Mouse (Mus musculus) kidney, embryonic 15.5 days (tissue): ENCODE results near the gene Naa16. TPM values are rescaled to one million over a fixed set of nuclear protein-coding genes. Genes with fewer than 3 reads are reported as not detected.

Source experiments
- ATAC-seq: fragments of 200-750 bp; cut with Nextera tagmentation; replicated peaks from 2 replicates; pipeline ENCODE4 v1.8.0; 2017; ENCODE audit warnings: moderate TSS enrichment; ENCODE audit not compliant: low FRiP score
- H3K27ac ChIP-seq: fragments of 300-500 bp; sonication (generic); 2 replicates; pipeline ENCODE4 v1.5.1; 2015; ENCODE audit warnings: mild to moderate bottlenecking, inconsistent platforms
- H3K27me3 ChIP-seq: fragments of 300-500 bp; sonication (generic); 2 replicates; pipeline ENCODE4 v1.6.1; 2015; ENCODE audit warnings: inconsistent platforms
- H3K36me3 ChIP-seq: fragments of 300-500 bp; sonication (generic); 2 replicates; pipeline ENCODE4 v1.6.1; 2015; ENCODE audit warnings: inconsistent platforms
- H3K4me1 ChIP-seq: fragments of 300-500 bp; sonication (generic); 2 replicates; pipeline ENCODE4 v1.6.1; 2015; ENCODE audit warnings: inconsistent platforms
- H3K4me2 ChIP-seq: fragments of 300-500 bp; sonication (generic); 2 replicates; pipeline ENCODE4 v1.6.1; 2015; ENCODE audit warnings: moderate library complexity, mild to moderate bottlenecking, inconsistent platforms
- H3K4me3 ChIP-seq: fragments of 300-500 bp; sonication (generic); replicated peaks from 2 replicates; pipeline ENCODE4 v1.5.1; 2015; ENCODE audit warnings: mild to moderate bottlenecking, inconsistent platforms
- H3K9ac ChIP-seq: fragments of 300-500 bp; sonication (generic); 2 replicates; pipeline ENCODE4 v1.6.1; 2015; ENCODE audit warnings: mild to moderate bottlenecking, inconsistent platforms
- H3K9me3 ChIP-seq: fragments of 300-500 bp; sonication (generic); replicated peaks from 2 replicates; pipeline ENCODE4 v1.6.1; 2016; ENCODE audit warnings: inconsistent platforms
- WGBS: fragments of 180-500 bp; shearing (Covaris S2); methylation state at CpG from one replicate; pipeline ENCODE4 v1.1.7; 2015; ENCODE audit warnings: mixed read lengths; 5-methylcytosine and 5-hydroxymethylcytosine counted together
- polyA plus RNA-seq: library from polyadenylated mRNA; unstranded; fragments of >200 nt; fragmentation: Nextera tagmentation; extraction: Ambion mirVana; gene quantifications from 2 replicates; pipeline ENCODE4 v1.2.1, GENCODE M21; 2015

Gene Naa16
- polyA plus RNA-seq, 1 experiment from 2014 or later, result 46.8 TPM

DNA sequence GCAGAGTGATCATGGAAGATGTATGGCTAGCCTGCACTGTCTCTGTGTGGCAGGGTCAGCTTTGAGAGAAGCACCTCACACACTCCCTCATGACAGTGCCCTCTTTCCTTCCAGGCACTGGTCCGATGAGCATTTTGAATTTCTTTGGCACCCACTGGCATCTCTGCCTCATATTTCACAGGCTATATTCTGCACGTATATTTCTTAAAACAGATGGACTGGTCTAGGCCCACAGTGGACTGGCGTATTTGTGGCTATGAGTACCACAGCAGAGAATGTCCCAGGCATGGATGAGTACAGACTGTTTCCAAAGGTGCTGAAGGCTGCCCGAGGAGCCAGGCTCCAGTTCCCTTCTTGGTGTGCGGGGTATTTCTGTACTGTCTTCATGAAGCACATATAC lies 68.7 kb downstream of the Naa16 start:
- WGBS, result 88% methylated on average over 5 of the region's 5 CpGs
- H3K4me2 ChIP-seq, result no peak overlapping the region
- ATAC-seq, result no peak

GRCm38 (mm10) chr14:79321152-79321551 lies 69.4 kb downstream of the Naa16 start:
- Histone ChIP-seq H3K9ac (no peak overlapping the region), H3K36me3 (no peaks in the 10 kb centered on the region), H3K4me1 (0 out of 2 replicates have a peak, but pooled peaks cover 2% of the 10 kb centered on the region), H3K4me3 (no peak overlapping the region), H3K27ac (no peak overlapping the region), H3K4me2 (no peak overlapping the region), H3K9me3 (no peaks in the 10 kb centered on the region), H3K27me3 (no peaks in the 10 kb centered on the region)
- WGBS, result 23% methylated on average over 8 of the region's 8 CpGs
- peak; percentile 79; the same call in 1 of the 2 replicates for ATAC-seq

More for the DNA sequence above, 68.7 kb downstream of the Naa16 start:
- Histone ChIP-seq H3K9ac (no peak overlapping the region), H3K36me3 (no peaks in the 10 kb centered on the region), H3K9me3 (no peaks in the 10 kb centered on the region), H3K27me3 (no peaks in the 10 kb centered on the region), H3K4me3 (no peak overlapping the region), H3K27ac (no peak overlapping the region), H3K4me1 (0 out of 2 replicates have a peak, but pooled peaks cover 2% of the 10 kb centered on the region)

- 76% methylated on average over 2 of the region's 2 CpGs for WGBS
- no peak overlapping the region for H3K27ac ChIP-seq
- H3K27me3 ChIP-seq, result no peaks in the 10 kb centered on the region
- no peaks in the 10 kb centered on the region for H3K36me3 ChIP-seq
- no peaks in the 10 kb centered on the region for H3K9me3 ChIP-seq
- no peak overlapping the region for H3K9ac ChIP-seq
- H3K4me1 ChIP-seq, result 0 out of 2 replicates have a peak, but pooled peaks cover 2% of the 10 kb centered on the region
- H3K4me2 ChIP-seq, result no peak overlapping the region
- no peak for ATAC-seq
- no peak overlapping the region for H3K4me3 ChIP-seq
These were observed 73.0 kb downstream of the Naa16 start for GRCm38 (mm10) chr14:79317602-79318001.

DNA sequence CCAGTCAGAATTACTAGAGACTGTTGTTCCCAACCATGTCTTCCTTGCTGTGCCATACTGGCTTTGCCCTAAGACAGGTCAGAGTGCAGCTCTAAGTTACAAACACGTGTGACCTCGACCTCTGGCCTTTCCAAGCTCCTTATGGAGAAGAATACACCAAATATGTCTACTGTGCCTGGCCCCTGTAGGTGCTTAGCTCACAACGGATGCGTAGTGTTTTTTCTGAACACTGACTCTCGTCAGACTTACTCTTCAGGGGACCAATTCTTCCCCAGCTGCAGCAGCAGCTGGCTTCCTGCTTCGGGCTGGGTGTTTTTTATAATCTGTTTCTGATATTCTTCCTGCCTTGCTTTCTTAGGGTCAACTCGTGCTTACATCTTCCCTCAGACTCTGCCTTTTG lies 74.7 kb downstream of the Naa16 start:
- H3K27ac ChIP-seq, result no peak overlapping the region
- H3K4me2 ChIP-seq, result no peak overlapping the region
- H3K9me3 ChIP-seq, result no peaks in the 10 kb centered on the region
- no peak for ATAC-seq
- H3K27me3 ChIP-seq, result no peaks in the 10 kb centered on the region
- 63% methylated on average over 7 of the region's 7 CpGs for WGBS
- H3K36me3 ChIP-seq, result no peaks in the 10 kb centered on the region
- H3K4me1 ChIP-seq, result 0 out of 2 replicates have a peak, but pooled peaks cover 2% of the 10 kb centered on the region
- no peak overlapping the region for H3K4me3 ChIP-seq
- H3K9ac ChIP-seq, result no peak overlapping the region

DNA sequence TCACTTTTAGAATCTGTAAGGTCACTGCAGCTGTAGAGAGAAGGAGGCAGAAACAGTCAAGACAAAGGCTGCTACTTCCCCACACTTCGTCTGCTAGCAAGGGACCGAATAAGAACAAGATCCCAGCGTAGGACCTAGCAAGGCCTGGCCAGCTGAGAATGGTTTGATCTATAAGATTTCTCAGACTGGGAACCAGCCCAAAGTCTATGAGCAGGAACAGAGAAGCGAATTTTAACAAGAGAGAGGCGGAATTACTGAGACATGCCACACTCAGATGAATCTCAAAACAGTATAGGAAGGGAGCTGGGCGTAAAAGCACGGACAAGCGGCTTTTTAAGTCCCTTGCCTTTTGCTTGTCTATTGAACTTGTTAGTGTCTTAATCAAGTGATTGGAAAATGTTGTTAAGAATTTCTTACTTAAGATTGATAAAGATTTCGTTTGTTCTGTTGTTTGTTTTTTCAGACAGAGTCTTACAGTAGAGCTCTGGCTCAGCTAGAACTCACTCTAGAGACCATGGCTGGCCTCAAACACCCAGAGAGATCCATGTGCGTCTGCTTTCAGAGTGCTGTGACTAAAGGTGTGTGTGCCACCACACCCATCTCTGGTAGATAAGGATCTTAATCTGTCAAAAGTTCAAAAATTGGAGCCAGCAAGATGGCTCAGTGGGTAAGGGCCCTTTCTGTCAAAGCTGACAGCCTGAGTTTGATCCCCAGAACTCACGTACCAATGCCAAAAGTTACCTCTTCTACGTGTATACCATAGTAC lies 76.2 kb downstream of the Naa16 start:
- Histone ChIP-seq H3K9me3 (no peaks in the 10 kb centered on the region), H3K27me3 (no peaks in the 10 kb centered on the region), H3K9ac (no peak overlapping the region), H3K4me3 (no peak overlapping the region), H3K4me2 (no peak overlapping the region), H3K27ac (no peak overlapping the region), H3K36me3 (no peaks in the 10 kb centered on the region), H3K4me1 (0 out of 2 replicates have a peak, but pooled peaks cover 1% of the 10 kb centered on the region)
- no peak for ATAC-seq
- 88% methylated on average over 12 of the region's 12 CpGs for WGBS

GRCm38 (mm10) chr14:79313439-79314175 lies 77.0 kb downstream of the Naa16 start:
- Histone ChIP-seq H3K27me3 (no peaks in the 10 kb centered on the region), H3K4me1 (no peaks in the 10 kb centered on the region), H3K4me2 (no peak overlapping the region), H3K4me3 (no peak overlapping the region), H3K9ac (no peak overlapping the region), H3K36me3 (no peaks in the 10 kb centered on the region), H3K9me3 (no peaks in the 10 kb centered on the region), H3K27ac (no peak overlapping the region)
- WGBS, result 76% methylated on average over 8 of the region's 8 CpGs
- ATAC-seq, result no peak

DNA sequence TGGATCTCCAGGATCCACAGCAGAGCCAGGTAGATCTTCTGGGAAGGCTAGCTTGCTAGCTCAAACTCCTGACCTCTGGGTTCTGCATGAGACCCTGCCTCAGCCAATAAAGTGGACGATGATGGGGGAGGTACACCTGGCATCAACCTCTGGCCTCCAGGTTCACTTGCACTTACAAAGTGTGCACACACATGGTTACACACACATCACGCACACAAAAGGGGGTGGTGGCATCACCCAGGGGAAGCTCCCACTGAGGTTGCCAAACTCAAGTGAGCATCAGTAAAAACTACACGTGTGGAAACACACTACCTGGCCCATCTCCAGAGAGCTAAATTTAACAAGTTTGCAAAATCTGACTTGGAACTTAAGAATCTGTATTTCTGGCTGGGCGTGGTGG lies 77.9 kb downstream of the Naa16 start:
- H3K9me3 ChIP-seq, result no peaks in the 10 kb centered on the region
- no peak for ATAC-seq

GRCm38 (mm10) chr14:79311918-79312454 lies 78.6 kb downstream of the Naa16 start:
- Histone ChIP-seq H3K4me2 (no peak overlapping the region), H3K9me3 (no peaks in the 10 kb centered on the region), H3K4me3 (no peak overlapping the region), H3K9ac (no peak overlapping the region), H3K27ac (no peak overlapping the region), H3K27me3 (no peaks in the 10 kb centered on the region), H3K36me3 (no peaks in the 10 kb centered on the region), H3K4me1 (no peaks in the 10 kb centered on the region)
- ATAC-seq, result no peak
- WGBS, result 33% methylated on average over 3 of the region's 4 CpGs

More for the DNA sequence above, 77.9 kb downstream of the Naa16 start:
- Histone ChIP-seq H3K4me2 (no peak overlapping the region), H3K27me3 (no peaks in the 10 kb centered on the region), H3K36me3 (no peaks in the 10 kb centered on the region), H3K4me3 (no peak overlapping the region), H3K9ac (no peak overlapping the region), H3K27ac (no peak overlapping the region), H3K4me1 (no peaks in the 10 kb centered on the region)
- 77% methylated on average over 4 of the region's 4 CpGs for WGBS

- H3K27ac ChIP-seq, result no peak overlapping the region
- ATAC-seq, result 0 out of 2 replicates have a peak, but pooled peaks have one; percentile 18
- no peaks in the 10 kb centered on the region for H3K27me3 ChIP-seq
- no peaks in the 10 kb centered on the region for H3K4me1 ChIP-seq
- H3K4me3 ChIP-seq, result no peak overlapping the region
- 37% methylated on average over 4 of the region's 4 CpGs for WGBS
- H3K36me3 ChIP-seq, result no peaks in the 10 kb centered on the region
- no peak overlapping the region for H3K9ac ChIP-seq
- no peak overlapping the region for H3K4me2 ChIP-seq
- H3K9me3 ChIP-seq, result no peaks in the 10 kb centered on the region
These were observed 81.5 kb downstream of the Naa16 start for GRCm38 (mm10) chr14:79309115-79309514.

DNA sequence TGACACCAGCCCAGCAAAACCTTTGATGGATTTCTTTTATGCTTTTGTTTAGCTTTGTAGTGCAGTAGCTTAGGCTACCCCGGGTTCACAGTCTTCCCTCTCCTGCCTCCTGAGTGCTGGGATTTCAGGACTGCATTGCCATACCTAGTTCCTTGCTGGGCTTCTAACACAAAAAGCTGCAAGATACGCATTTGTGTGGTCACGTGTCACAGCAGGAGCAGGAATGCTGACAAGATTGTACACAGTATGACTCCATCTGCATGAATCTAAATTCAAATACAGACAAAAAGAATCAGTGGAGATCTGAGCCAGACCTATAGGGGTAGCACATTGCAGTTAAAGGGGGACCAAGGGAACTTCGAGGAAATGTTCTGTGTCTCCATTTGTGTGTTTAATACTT lies 82.2 kb downstream of the Naa16 start:
- Histone ChIP-seq H3K4me2 (no peak overlapping the region), H3K9ac (no peak overlapping the region), H3K36me3 (no peaks in the 10 kb centered on the region), H3K27me3 (peaks cover 3% of the 10 kb centered on the region; the same call in 1 of the 2 replicates), H3K9me3 (no peaks in the 10 kb centered on the region), H3K4me1 (no peaks in the 10 kb centered on the region), H3K4me3 (no peak overlapping the region), H3K27ac (no peak overlapping the region)
- no peak for ATAC-seq
- 44% methylated on average over 4 of the region's 4 CpGs for WGBS

DNA sequence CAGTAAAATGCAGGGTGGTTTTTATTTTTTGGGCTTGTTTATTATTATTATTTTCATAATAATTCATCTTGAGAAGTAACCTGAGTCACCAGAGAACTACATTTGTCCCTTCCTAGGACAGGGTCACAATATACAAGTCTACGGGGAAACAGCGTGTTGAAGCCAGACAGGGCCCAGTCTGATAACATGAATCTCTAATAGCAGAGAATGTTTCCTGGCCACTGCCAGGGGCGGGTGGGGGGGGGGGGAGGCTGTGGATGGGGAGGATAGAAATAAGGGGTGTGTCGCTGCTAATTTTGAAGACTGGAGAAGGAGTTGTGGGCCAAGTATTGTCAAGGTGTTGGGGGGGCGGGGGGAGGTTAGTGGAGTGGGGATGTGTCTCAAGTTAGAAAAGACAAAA lies 82.7 kb downstream of the Naa16 start:
- no peak overlapping the region for H3K27ac ChIP-seq
- no peak overlapping the region for H3K4me3 ChIP-seq
- H3K9ac ChIP-seq, result no peak overlapping the region
- ATAC-seq, result no peak
- no peaks in the 10 kb centered on the region for H3K9me3 ChIP-seq
- no peak overlapping the region for H3K4me2 ChIP-seq
- no peaks in the 10 kb centered on the region for H3K4me1 ChIP-seq
- WGBS, result 80% methylated on average over 5 of the region's 5 CpGs
- no peaks in the 10 kb centered on the region for H3K36me3 ChIP-seq
- H3K27me3 ChIP-seq, result peaks cover 4% of the 10 kb centered on the region

DNA sequence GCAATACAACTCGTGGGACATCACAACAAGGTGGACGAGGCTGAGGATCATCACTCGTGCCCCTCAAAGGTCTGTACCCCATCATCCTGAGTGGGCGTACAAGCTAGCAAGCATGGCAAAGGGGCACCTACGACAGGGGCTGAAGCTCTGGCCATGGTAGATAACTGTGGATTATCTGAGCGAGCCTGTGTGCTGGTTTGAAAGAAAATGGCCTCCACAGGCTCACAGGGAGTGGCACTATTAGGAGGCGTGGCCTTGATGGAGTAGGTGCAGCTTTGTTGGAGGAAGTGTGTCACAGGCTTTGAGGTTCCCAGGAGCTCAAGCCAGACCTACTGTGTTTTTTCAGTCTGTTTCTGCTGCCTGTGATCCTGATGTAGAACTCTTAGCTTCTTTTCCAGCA lies 83.4 kb downstream of the Naa16 start:
- Histone ChIP-seq H3K4me2 (no peak overlapping the region), H3K9me3 (no peaks in the 10 kb centered on the region), H3K27ac (no peak overlapping the region), H3K36me3 (no peaks in the 10 kb centered on the region), H3K4me1 (no peaks in the 10 kb centered on the region), H3K4me3 (no peak overlapping the region), H3K27me3 (peaks cover 6% of the 10 kb centered on the region), H3K9ac (no peak overlapping the region)
- no peak for ATAC-seq
- 90% methylated on average over 7 of the region's 7 CpGs for WGBS
